Mouse (Mus musculus): Measurements from ENCODE around the gene Phf21a.

GRCm38 (mm10) chr2:92240816-92241215 lies 147.9 kb downstream of the Phf21a start:
- TF ChIP-seq POLR2A (IDR thresholded peaks at IDR 0.05; ENCODE audit: insufficient read depth, low read depth, low read length) (no peak), CTCF (IDR thresholded peaks at IDR 0.05) (no peak)
